Mouse (Mus musculus) cerebellum, adult 18-20 months (tissue): Measurements from ENCODE around the gene Poc1b.
"Not testable (repeated sequence)": the region's sequence is repeated elsewhere in the genome, so short reads cannot be mapped to it uniquely, and the experiment has no call there.

ENCODE experiments used
- DNase-seq, 2 experiments: peaks; one replicate each; pipeline ENCODE4 v3.0.0; 2021

Poc1b gene

DNA sequence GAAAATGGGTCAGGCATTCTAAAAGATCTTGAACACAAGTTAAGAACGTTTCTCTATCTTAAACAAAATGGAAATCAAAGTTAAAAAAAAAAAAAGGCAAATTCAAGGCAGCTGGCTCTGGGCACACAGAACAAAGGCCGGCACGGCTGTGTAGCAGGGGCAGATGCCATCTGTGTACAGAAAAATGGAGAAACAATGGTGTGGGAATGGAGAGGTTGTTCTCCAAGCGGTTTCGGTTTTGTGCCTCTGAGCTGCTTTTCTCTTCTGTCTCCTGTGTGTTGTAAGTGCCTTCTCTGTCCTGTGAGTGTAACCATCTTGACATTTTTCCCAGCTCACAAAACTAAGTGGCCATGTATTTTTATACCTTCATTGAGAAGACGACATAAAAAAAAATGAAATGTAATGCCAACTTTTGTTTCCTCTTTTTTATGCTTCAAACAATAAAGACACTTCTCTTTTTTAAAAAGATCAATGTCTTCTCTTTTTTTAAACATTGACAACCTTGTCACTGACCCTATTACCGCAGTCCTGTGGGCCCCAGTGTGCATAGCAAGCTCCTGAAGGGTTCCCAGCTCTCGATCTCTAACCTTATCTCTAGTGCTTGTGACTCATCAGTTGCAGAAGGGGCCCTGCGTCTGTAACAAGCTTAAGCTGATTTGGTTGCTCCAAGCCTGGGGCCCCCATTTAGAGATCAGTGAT is 90.9 kb downstream of the Poc1b start:
- no peak for DNase-seq

- no peak for DNase-seq
Observed at GRCm38 (mm10) chr10:99198946-99199345, 92.1 kb downstream of the Poc1b start.

DNA sequence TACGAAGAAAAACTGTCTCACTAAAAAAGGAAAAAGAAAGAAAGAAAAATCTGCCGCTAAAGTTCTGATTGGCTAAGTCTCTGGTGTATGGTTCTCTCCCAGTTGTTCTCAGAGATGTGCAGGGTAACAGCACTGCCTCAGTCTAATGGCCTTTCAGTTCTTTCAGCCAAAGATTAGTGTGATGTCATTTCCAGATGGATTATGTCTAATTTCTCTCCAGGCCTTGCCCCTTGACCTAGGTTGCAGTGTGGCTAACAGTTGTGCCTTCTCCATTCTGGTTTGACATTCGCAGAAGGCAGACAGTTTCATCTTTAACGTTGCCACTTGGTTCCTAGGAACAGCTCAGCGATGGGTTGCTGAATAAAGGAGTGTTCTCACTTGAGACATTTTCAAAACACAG is 94.1 kb downstream of the Poc1b start:
- DNase-seq = no peak

DNA sequence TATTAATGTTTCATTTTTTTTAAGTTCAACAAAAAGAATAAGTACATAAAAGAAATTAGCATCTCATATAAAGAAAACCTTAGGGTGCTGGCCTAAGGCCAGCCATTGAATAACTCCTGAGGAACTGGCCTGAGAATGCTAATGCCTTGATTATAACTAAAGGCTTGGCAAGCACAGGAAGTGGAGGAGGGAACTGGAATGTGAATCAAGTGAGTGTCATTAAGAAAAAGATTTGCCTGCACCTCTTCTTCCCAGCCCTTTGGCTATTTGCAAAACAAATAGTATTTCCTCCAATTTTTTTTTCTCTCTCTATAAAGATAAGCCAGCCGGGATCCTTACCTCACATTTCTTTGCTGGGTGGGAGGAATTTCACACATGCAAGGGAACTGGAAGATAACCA is 95.0 kb downstream of the Poc1b start:
- no peak for DNase-seq

- DNase-seq = no peak
Observed at GRCm38 (mm10) chr10:99202363-99202762, 95.5 kb downstream of the Poc1b start.

DNA sequence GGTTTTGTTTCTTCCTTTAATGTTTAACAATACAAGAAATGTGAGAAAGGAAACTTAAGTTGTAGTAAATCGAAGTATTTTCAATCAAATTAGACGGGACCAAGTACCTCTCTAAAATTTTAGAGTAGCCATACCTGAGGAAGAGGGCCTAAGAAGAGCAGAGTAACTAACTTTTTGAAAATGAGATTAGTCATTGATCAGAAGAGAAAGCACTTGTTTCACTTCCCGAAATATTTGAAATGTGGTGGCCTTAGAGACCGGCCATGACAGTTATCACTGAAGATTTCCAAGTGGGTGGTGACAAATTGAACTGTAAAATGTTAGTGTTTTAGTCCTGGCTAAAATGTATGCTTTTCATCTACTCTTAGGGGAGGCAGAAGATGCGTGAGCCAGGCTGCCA is 96.3 kb downstream of the Poc1b start:
- no peak for DNase-seq

DNA sequence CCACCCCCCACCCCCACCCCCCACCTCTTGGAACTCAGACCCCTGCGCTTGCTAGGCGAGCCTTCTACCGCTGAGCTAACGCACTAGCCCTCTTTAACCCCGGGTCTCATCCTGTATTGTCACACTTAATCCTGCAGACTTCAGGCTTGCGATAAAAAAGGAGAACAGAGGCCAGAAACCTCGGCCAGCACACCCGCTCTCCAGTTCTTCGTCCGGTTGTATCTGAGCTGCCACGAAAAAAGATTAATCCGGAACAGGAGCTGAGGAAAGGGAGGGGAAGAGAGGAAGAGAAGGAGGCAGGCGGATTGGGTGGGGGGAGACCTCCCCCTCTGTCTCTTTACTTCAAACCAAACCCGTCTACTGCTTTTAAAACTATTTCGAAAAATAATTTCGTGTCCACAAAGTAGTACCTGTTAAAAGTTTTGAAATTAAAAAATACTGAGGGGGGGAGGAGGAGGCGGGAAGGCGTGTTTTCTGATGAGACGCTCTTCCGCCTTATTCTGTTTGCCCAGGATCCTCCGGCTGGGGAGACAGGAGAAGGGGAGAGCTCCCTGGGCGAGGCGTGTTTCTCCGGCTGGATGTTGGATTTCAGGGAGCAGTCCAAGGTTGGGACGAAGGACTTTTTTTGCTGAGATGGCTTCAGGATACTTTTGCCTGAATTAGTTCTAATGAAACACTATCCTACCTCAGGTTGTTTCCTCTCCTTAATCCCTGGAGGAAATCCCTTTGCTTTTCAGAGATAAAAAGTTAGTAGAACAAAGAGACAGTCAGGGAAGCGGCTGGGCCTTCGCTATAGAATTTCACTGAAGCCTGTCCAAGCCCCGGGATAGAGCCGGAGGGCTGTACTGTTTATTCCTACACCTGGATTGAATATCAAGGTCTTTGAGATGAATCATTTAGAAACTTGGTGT is 97.0 kb downstream of the Poc1b start:
- DNase-seq = no peak

DNA sequence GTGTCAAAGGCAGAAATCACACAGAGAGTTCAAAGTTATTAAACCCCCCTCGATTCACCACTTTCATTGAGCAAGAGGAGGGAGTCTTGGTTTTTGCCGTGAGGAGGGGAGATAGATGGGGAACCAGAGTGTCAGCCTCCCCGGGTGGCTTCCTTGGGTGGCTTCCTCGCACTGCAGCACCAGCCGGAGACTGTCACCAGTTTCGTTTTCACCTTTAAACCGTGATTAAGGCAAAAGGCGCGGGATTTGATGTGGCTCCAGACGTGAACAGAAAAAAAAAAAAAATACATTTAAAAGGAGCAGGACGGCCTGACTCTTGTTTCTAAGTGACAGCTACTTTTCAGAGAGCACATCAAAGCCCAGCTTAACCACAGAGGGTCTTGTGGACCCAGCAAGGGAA is 97.7 kb downstream of the Poc1b start:
- DNase-seq = no peak

DNA sequence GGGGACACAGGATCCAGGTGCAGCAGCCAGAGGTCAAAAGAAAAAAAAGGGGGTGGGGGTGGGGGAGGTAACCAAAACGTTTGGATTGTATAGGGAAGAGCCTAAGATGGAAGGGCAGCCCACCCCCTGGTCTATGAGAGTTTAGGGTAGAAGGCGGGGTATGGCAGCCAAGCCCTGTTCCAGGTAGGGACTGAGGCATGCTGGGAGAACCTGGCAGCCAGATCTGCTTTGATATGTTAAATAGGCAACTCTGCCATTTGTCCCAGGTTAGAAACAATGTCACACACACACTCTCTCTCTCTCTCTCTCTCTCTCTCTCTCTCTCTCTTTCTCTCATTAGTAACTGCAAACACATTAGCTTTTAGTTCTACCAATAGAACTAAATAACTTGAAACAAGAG is 100.3 kb downstream of the Poc1b start:
- no peak for DNase-seq

- no peak for DNase-seq
Observed at GRCm38 (mm10) chr10:99209146-99209800, 102.4 kb downstream of the Poc1b start.

DNA sequence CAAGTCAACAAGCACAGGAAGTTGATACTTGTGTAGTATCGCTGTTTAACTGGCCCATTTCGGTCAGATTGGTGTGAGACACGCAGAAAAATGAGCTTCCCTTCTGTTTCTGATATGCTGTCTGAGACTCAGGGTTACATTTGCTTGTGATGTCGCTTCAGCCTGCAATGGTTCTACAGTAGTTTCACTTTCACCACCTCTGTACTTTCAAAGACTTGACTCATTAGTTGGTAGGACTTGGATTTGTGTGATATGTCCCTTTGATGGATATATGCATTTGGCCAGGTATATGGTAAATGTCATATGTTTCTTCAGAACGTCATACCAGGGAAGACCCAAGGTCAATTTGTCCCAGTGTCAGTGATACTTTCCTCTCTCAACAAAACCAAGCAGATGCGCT is 104.2 kb downstream of the Poc1b start:
- no peak for DNase-seq

DNA sequence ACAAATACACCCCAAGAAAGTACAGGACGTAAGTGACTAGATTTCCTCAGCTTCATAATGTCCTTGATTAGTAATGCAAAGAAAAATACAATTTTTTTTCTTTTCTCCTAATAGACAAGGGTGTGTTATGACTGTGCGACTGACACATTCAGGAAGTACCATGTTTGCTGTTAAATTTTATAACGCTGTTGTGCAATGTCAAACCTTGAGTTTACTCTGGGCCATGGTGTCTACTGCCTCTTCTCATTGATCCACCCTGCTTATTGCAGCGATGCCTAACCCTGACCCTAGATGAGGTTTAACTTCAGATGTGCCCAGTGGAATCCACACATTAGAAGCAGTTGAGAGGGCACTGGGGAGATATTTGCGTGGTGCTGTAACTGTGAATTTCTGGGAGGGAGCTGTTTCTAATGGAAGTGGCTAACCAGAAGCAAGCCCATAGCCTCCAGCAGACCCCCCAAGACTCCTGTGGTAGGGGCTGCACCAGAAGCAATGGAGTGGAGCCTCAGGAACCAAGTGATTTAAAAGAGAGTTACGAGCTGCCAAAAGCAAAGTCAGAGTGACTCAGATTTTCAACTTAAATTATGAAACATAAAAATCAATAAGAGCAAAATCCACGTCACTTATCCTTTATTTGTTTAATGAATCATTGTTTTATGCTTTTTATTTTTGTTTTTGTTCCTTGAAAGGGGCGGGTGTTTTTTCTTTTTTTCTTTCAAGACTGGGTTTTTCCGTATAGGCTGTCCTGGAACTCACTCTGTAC is 104.8 kb downstream of the Poc1b start:
- DNase-seq = no peak

- no peak for DNase-seq
Observed at GRCm38 (mm10) chr10:99214421-99215299, 107.8 kb downstream of the Poc1b start.

DNA sequence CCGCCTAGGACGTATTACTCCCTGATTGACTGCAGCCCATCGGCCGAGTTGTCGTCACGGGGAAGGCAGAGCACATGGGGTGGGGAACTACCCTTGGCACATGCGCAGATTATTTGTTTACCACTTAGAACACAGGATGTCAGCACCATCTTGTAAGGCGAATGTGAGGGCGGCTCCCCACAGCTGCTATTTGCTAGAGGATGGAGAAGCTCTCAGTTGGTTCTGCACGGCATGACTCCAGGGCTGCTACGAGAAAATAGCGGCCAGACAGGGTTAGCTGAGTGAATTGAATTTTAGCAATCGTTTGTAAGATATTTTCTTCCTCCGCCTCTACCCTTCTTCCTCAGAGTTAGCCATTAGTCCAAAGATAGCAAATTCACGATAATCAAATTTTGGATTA is 109.7 kb downstream of the Poc1b start:
- not testable (repeated sequence) for DNase-seq

- no peak for DNase-seq
Observed at GRCm38 (mm10) chr10:99221540-99221939, 114.7 kb downstream of the Poc1b start.

DNA sequence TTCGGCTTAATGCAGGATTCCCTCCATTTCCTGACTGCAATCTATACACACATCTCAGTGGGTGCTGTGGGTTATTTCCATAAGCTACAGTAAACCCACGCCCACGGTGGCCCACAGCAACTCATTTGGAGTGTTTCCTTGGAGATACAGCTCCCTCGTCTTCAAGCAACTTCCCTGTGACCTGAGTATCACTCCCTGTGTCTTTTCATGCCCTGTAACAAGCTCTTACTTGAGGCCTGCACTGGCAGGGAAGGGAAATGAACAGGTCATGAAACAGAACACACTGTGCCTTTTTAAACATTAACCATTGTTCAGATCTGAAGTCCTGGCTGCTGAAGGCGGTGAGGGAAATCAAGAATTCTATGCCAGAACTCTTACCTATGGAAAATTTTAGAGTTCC is 115.9 kb downstream of the Poc1b start:
- DNase-seq = no peak

DNA sequence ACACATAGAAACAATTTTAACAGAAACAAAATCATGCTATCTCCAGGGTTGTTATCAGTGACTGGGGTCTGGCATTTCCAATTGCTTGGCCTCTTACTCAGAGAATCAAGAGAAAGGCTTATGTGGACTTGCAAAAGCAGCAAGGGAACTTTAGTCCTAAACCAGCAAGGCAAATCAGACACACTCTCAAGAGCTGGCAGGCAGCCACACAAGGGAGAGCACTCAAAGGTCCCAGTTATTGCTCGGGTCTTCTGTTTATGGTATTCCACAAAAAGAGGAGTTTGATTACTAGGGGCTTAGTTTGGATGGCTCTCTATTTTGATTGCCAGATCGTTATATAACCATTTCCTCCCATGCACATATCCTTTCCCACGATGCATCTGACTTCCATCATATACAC is 117.4 kb downstream of the Poc1b start:
- DNase-seq = no peak

- DNase-seq = no peak
Observed at GRCm38 (mm10) chr10:99226782-99227181, 119.9 kb downstream of the Poc1b start.

DNA sequence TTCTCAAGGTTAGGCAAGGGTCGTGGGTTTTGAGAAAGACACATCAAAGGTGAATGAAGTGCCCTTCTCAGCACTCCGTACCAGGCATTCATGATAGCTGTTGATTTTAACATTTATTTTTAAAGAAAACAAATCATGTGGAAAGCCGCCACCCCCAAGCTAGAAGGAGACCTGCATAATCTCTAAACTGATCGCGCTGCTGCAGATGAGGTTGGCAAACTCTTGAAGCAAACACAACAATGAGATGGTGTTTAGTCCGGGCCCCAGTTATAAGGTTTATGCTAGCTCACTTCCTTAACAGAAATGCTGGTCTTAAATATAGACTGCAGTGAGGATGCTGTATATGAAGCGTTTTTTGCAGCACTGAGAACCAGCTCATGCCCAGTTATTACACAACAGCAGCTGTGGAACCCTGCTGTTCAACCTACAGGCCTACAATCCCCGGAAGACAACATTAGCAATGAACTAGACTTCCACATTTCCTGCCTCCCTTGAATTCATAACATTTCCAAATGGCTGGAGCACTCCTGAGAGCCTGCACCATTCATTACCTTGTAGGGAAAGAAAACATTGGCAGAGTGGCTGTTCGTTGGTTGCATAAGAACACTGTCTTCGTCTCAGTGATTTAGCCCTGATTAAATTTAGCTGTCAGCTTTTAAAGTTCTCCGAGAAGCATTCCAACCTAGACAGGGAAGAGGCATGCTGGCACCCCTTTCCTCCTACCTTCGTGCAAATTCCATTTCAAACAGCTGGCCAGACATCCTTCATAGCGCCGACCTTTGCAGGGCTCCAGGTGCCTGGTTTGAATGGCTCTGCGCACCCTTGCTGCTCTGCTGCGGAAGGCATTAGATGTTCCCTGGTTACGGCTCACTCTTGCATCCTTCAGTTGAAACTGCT is 121.4 kb downstream of the Poc1b start:
- DNase-seq = no peak

GRCm38 (mm10) chr10:99229031-99229684 is 122.3 kb downstream of the Poc1b start:
- no peak for DNase-seq
